Mouse (Mus musculus): ENCODE data around the gene Cntnap5b.

The Cntnap5b gene

DNA sequence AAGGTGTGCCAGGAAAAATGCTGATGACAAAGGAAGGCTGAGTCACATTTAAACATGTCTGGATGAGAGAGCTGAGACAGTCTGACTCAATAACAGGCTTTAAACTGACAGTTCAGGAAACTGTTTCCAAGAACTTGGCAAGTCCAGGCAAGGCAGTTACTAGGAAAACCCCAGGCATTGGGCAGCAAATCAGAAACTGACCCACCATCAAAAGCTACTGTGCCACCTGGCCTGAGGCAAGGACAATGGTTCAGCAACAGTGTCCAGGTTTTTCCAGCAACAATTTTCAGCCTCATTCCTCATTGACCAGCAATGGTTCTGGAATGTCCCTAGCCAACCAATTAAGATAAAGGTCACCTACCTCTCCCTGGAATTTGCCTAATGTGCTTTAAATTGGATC lies 399.0 kb downstream of the Cntnap5b start:
- no peak for DNase-seq (ENCODE audit: low spot score)

DNA sequence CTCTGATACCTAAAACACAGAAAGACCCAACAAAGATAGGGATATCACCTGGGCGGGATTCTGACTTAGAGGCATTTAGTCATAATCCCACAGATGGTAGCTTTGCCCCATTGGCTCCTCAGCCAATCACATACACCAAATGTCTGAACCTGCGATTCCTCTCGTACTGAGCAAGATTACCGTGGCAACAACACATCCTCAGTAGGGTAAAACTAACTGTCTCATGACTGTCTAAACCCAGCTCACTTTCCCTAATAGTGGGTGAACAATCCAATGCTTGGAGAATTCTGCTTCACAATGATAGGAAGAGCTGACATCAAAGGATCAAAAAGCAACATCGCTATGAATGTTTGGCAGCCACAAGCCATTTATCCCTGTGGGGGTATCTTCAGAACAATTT lies 407.5 kb downstream of the Cntnap5b start:
- DNase-seq (ENCODE audit: low spot score), result no peak

DNA sequence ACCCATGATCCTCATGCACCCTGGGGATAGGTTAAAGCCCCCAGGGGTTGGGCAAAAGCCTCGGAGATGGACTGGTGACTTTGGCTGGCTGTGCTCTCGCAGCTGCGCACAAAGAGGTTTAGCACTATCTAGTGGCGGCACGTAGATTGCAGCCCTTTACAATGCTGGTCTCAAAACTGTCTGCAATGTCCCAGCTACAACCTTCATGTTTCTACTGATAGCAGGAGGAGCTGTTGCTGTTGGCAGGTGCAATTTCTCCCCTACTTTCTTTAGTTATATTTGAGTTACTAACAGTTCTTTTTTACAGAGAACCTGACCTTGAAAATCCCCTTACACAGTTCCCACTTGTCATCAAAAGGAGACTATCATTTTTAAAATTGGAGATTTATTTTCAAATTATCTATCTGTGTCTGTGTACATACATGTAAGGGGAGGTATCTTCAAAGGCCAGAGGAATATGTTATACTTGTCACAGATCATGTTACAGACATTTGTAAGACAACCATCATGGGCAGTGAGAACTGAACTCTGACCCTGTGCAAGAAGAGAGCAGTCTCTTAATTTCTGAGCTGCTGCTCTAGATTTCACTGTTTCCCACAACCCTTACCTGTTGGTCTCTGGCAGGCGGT lies 459.5 kb downstream of the Cntnap5b start:
- peak; percentile 8 for DNase-seq (ENCODE audit: low spot score)

DNA sequence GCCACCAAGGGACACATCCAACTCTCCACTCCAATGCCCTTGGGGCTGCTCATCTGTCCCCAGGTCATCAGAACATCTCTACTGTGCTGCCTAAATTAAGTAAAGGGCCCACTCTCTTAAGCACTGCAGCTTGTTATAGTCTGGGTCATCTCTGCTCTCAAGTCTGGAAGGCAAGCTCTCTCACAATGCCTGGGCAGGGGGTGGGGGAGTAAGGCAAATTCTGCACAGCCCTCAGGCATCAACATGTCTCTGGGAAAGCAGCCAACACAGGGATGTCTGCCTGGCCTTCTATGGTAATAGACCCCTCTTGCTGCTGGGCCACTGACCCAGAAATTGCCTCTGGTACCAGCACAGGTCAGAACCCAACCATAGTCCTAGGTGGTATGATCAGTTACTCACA lies 479.4 kb downstream of the Cntnap5b start:
- no peak for DNase-seq (ENCODE audit: low spot score)

DNA sequence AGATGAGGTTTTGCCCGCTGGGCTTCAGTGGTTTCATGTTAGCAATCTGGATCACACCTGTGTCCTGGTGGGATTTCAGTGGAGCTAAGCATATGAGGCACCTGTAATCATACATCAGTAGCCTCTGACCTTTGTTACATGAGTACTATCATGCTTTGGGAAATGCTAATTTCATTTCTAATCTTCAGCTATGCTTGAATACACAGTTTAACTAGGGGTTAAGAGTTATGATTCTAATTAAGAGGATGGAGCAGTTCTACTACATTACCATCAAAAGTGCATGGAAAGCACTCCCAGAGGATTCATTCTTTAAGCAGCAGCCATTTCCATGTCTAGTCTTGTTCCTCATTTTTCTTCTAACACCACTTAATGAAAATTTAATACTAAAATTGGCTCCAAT lies 538.1 kb downstream of the Cntnap5b start:
- DNase-seq (ENCODE audit: low spot score), result no peak

DNA sequence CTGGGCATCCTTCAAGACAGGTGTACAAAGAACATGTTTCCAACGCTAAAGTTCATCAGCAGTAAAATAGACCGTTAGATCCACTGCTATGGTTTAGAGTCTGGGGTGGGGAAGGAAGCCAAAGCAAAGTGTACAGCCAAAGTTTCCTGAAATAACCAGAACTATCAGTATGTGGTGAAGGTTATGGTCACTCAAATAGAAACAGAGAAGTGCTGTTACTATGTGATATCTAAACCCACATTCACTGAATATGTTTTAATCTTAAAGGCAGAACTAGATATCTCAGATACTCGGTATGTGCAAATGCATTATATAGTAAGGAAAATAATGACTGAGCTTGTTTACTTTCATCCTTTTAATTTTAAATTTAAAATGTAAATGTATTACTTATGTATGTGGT lies 558.5 kb downstream of the Cntnap5b start:
- DNase-seq (ENCODE audit: low spot score), result no peak

DNA sequence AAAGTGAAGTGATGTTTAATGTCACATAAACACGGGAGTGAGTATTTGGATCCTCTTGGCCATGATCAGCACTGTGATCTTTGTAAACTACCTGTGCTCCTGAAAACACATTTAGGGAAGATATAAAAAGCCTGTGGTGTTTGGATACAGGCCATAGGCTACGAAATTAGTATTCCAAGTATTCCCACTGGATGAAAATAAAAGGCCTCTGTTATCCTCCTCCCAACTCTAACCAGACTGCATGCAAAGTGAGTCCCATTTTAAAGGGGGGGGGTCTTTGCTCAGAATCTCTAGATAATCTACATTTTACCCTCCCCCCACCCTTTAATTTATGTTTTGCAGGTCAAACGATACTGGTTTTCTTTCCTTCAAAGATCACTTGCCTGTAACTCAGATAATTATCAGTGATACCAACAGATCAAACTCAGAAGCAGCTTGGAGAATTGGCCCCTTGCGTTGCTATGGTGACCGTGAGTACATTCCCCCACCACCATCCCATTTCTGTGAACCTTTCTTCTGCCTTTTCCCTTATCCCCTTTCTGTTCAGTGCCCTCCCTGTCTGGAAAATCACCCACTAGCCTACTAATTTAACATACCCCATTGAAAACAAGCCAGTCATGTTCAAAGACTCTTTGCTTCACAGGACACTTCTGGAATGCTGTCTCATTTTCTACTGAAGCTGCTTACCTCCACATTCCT lies 597.0 kb downstream of the Cntnap5b start:
- no peak for DNase-seq (ENCODE audit: low spot score)

DNA sequence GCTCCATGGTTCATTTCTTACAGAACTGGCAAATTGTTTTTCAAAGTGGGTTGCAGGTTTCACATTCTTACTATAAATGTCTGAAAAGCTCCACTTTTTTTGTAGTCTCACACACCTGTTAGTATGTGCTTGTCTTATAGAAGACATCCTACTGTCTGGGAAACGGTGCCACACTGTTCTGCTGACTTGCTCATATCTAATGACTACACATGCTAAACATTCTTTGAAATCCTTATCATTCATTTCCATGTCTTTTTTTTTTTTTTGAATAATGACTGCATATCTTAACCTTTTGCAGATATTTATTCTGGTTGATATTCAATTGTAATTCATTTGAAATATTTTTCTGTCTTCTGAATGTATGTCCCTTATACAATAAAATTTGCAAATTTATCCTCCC lies 613.7 kb downstream of the Cntnap5b start:
- no peak for DNase-seq (ENCODE audit: low spot score)

DNA sequence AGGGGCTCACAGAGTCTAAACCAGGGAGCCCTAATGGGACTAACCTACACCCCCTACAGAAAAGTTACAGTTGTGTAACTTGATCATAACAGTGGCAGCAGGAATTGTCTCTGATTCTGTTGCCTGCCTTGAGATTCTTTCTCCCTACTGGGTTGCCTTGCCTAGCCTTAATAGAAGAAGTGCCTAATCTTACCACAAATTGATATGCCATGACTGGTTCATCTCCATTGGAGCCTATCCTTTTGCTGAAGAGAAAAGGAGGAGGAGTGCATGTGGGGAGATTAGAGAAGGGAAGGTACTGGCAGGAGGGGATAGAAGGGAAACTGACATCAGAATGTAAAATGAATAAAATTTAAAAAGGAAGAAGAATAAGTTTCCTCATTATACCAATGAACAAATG lies 621.5 kb downstream of the Cntnap5b start:
- DNase-seq (ENCODE audit: low spot score), result no peak

DNA sequence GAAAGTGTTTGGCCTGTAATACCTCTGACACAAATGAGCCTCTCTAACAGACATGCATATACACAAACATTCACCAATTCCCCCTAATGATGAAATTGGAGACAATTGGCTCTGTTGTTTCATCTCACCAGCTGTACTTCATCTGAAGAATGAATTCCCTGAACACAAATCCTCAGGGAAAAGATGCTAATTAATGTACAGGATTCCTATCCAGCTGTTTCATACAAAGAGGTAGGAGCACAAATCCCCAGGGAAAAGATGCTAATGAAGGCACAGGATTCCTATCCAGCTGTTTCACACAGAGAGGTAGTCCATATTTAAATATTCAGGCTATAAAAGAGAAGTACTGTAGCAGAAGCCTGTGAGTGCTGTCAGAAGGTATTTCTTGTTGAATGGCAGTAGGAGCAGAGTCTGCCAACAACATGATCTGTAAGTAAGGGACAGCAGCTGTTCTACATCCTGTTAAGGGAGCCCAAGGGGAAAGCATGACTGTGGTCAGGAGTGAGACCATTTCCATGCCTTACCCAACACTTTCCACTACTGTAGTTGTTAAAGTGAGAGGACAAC lies 644.2 kb downstream of the Cntnap5b start:
- DNase-seq (ENCODE audit: low spot score), result no peak

DNA sequence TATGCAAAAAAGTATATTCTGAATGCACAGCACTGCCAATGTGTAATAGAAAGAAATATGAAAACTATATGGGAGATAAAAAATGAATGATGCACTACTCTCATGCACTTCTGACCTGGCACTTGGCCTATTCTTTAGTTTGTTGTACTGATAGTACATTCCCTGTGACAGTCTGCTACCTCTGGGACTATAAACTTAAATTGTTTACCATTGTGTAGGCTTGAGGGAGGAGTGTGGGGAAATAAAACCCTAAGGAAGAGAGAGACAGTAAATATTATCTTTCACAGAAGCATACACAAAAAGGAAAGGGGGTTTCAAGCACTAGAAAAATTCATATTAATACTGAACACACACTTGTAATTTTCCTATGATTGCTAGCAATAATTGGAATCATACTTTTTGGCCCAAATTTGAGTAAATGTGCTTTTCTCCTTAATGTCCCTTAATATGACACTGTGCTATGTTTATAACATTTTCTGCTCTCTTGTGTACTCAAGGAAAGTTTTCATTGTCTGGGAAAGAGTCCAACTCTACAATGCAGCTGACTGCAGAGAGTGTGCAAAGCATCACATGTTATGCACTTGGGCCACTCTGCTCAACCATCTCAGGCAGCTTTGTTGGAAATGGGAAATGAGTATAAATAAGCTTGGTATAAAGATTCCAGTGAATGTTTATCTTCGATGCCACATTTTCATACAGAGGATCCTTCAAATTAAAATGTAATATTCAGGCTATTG lies 657.6 kb downstream of the Cntnap5b start:
- DNase-seq (ENCODE audit: low spot score), result no peak

DNA sequence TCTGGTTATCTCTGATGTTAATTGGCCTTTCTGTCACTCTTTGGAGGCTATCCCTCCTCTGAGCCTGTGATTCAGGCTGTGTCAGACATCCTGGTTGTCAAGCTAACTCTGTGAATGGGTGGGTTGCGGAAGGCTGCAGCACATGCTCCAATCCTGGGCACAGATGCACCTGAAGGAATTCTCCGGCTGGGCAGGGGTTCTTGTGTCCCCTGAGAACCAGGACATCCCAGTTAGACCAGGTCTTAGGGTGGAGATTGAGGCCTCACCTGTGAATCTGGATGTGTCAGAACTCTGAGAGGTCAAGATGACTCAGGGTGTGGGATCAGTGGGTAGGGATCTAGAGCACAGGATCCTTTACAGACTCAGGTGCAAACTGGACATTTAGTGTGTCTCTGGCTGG lies 691.3 kb downstream of the Cntnap5b start:
- DNase-seq (ENCODE audit: low spot score), result no peak

DNA sequence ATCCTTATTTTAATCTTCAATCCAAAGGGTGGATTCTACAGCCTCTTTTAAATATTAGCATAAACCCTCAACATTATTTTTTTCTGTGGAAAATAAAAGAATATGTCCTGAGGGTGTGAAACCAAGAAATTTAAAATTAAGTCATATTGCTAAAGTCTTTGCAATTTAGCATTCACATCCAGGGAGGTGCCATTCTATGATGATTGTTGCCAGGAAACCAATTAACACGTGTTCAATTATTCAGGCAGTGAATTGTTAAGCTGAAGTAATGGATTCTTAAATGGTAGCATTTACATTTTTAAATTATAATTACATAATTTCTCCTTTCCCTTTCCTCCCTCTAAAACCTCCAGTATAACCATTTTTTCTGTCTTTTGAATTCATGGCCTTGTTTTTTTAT lies 692.7 kb downstream of the Cntnap5b start:
- no peak for DNase-seq (ENCODE audit: low spot score)

DNA sequence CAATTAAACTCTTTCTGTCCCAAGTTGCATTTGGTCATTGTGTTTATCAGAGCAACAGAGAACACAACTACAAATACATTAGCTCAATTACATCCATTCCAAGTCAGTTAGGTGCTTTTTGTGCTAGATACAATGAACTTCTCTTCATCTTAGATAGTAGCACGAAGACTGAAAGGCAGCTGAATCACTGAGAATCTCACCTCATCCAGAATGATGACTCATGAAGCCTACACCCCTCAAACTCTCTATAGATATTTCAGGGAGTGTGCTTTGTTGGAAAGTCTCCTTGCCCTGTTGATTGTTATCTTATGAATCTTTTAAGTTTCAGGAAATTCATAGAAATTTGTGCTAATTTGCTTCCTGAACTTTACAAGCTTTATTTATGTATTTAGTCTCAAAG lies 695.0 kb downstream of the Cntnap5b start:
- no peak for DNase-seq (ENCODE audit: low spot score)

DNA sequence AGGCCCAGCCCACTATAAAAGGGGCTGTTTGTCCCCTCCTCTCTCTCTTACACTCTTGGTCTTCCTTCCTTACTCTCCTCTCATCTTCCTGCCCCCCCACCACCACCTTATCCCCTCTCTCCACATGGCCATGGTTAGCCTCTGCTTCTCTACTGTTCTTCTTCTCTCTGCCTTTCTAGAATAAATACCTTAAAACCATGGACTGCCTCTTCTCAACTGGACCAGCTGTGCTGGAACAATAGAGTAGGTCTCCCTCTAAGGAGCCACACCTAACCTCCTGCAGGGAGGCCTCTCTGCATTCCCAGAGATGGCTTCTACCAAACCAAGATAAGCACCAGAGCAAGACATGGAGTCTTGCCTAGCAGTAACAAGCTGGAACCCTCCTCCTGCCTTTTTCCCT lies 737.3 kb downstream of the Cntnap5b start:
- no peak for DNase-seq (ENCODE audit: low spot score)
